Mouse (Mus musculus): Measurements from ENCODE around the gene Klf9. TPM values are rescaled to one million over a fixed set of nuclear protein-coding genes. Genes with fewer than 3 reads are reported as not detected.
"Not testable (repeated sequence)": the region's sequence is repeated elsewhere in the genome, so short reads cannot be mapped to it uniquely, and the experiment has no call there.

Gene Klf9
- polyA plus RNA-seq, 1 experiment from 2014 or later, result 2.2 TPM

DNA sequence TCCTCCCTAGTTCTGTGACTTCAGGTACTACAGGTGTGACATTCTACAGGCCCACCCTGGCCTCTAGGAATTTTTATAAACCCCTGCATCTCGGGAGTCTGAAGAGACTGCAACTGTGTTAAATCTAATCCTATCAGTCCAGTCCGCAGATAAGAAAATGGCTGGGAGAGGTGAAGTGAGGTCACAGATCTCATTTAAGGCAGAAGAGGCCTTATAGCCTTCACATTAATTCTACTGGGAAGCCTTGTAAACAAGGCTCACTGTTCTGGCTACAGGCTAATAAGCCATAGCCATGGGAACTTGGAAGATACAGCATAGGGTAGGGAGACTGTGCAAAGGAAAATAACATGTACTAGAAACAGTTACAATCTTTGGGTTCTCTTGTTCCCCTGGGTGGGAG, 3.7 kb upstream of the Klf9 start:
- no peaks in the 10 kb centered on the region for H3K9me3 ChIP-seq (ENCODE audit: control insufficient read depth, low read length)
- H3K27me3 ChIP-seq (replicated peaks; ENCODE audit: control insufficient read depth, insufficient read depth, low read length), result peaks cover 22% of the 10 kb centered on the region
- peaks cover 44% of the 10 kb centered on the region for H3K4me1 ChIP-seq (replicated peaks; ENCODE audit: control insufficient read depth, insufficient read depth, low read length)
- no peaks in the 10 kb centered on the region for H3K36me3 ChIP-seq (ENCODE audit: control insufficient read depth, insufficient read depth)
- no peak overlapping the region for H3K9ac ChIP-seq (replicated peaks; ENCODE audit: low read depth, low read length)
- H3K27ac ChIP-seq (ENCODE audit: low read length), result no peak overlapping the region
- WGBS, result 70% methylated on average over 2 of the region's 2 CpGs
- H3K4me2 ChIP-seq (ENCODE audit: low read length), result no peak overlapping the region
- ATAC-seq, result no peak
- H3K4me3 ChIP-seq (replicated peaks; ENCODE audit: low read length), result no peak overlapping the region

DNA sequence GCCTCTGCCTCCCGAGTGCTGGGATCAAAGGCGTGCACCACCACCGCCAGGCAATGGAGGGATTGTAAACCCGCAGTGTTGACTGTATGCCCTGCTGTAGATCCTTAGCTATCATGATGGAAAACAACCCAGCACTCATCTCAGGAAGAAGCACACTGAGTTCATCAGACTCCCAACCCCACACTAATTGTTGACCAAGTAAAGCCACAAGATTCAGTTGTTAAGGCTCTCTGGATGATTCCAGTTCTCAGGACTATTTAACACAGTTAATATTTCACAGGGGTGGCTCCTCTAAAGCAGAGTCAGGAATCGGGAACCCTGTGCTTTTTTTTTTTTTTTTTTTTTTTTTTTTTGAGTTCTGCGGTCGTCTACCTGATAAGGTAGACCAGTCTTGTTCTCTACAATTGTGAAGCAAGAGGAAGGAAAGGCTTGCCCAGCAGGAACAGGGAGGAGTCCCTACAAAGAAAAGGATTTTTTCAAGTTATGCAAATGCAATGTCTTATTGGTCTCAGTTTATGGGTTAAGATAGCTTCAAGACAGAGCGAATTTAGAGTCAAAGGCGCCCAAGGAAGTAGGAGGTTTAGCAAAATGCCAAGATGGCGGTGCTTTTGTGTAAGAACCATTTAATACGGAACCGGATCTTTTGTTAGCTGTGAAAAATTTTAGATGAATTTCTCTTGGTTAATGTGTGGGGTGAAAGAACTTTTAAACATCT, 1.1 kb upstream of the Klf9 start:
- H3K27me3 ChIP-seq (replicated peaks; ENCODE audit: control insufficient read depth, insufficient read depth, low read length), result peaks cover 29% of the 10 kb centered on the region

DNA sequence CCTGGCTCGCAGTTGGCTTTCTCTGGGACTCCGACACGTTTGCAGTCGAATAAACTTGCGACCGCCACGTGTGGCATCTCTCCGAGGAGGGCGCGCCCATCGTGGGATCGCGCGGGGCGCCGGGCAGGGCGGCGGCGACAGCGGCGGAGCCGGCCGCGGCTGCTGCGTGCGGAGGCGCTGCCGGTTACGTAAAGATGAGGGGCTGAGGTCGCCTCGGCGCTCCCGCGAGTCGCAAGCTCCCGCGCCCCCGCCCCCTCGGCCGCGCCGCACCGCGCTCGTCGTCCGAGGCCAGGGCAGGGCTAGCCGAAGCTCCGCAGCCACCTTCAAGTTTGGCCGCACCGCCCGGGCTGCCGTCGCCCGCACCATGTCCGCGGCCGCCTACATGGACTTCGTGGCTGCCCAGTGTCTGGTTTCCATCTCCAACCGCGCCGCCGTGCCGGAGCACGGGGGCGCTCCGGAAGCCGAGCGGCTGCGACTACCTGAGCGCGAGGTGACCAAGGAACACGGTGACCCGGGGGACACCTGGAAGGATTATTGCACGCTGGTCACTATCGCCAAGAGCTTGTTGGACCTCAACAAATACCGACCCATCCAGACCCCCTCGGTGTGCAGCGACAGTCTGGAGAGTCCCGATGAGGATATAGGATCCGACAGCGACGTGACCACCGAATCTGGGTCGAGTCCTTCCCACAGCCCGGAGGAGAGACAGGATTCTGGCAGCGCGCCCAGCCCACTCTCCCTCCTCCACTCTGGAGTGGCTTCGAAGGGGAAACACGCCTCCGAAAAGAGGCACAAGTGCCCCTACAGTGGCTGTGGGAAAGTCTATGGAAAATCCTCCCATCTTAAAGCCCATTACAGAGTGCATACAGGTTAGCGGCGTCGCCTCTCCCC, 610 bp downstream of the Klf9 start:
- Histone ChIP-seq H3K27ac (ENCODE audit: low read length) (peak overlapping the region; percentile 2; the same call in 1 of the 2 replicates), H3K9ac (replicated peaks; ENCODE audit: low read depth, low read length) (peak overlapping the region; percentile 58), H3K4me1 (replicated peaks; ENCODE audit: control insufficient read depth, insufficient read depth, low read length) (peaks cover 24% of the 10 kb centered on the region), H3K9me3 (ENCODE audit: control insufficient read depth, low read length) (no peaks in the 10 kb centered on the region), H3K4me3 (replicated peaks; ENCODE audit: low read length) (peak overlapping the region; percentile 61), H3K27me3 (replicated peaks; ENCODE audit: control insufficient read depth, insufficient read depth, low read length) (peaks cover 20% of the 10 kb centered on the region), H3K36me3 (ENCODE audit: control insufficient read depth, insufficient read depth) (no peaks in the 10 kb centered on the region), H3K4me2 (ENCODE audit: low read length) (peak overlapping the region; percentile 99)
- peak; percentile 19 for ATAC-seq
- WGBS, result under 1% methylated on average over 94 of the region's 94 CpGs

More for the DNA sequence above, 1.1 kb upstream of the Klf9 start:
- Histone ChIP-seq H3K36me3 (ENCODE audit: control insufficient read depth, insufficient read depth) (no peaks in the 10 kb centered on the region), H3K4me1 (replicated peaks; ENCODE audit: control insufficient read depth, insufficient read depth, low read length) (peaks cover 36% of the 10 kb centered on the region), H3K27ac (ENCODE audit: low read length) (no peak overlapping the region), H3K9ac (replicated peaks; ENCODE audit: low read depth, low read length) (no peak overlapping the region), H3K4me2 (ENCODE audit: low read length) (peak overlapping the region; percentile 99), H3K4me3 (replicated peaks; ENCODE audit: low read length) (peak overlapping the region; percentile 61), H3K9me3 (ENCODE audit: control insufficient read depth, low read length) (no peaks in the 10 kb centered on the region)
- WGBS, result 45% methylated on average over 12 of the region's 12 CpGs
- ATAC-seq, result no peak

DNA sequence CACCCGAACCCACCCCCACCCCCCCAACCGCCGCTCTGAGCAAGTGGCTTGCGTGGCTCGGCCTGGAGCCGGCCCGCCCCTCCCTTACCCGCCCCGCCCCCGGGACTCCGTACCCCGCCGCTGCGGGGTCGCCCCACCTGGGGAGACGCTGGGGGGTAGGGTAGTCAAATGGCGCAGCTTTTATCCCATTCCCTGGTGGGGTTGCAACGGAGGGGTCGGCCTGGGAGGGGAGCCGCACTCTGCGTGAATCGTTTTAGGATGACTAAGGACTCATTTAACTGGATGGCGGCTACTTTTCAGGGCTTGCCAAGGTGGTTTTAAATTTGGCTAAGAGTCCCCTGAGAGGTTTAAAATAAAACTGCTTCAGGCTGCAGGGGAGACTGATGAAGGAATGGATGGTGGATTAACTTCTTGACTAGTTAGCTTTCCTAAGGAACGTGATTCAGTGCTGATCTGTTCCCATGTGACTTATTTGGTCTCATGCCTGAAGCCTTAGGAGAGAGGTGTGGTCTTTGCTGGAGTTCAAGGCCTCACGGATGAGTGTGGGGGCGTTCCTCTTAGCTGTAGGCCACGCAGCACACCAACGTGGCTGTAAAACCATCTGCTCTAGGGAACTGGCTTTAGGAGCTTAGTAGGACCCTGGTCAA, 1.5 kb downstream of the Klf9 start:
- peak overlapping the region; percentile 99 for H3K4me2 ChIP-seq (ENCODE audit: low read length)
- no peak for ATAC-seq
- peak overlapping the region; percentile 61 for H3K4me3 ChIP-seq (replicated peaks; ENCODE audit: low read length)
- H3K36me3 ChIP-seq (ENCODE audit: control insufficient read depth, insufficient read depth), result no peaks in the 10 kb centered on the region
- H3K27me3 ChIP-seq (replicated peaks; ENCODE audit: control insufficient read depth, insufficient read depth, low read length), result peaks cover 13% of the 10 kb centered on the region
- H3K27ac ChIP-seq (ENCODE audit: low read length), result no peak overlapping the region
- H3K9ac ChIP-seq (replicated peaks; ENCODE audit: low read depth, low read length), result peak overlapping the region; percentile 58
- 3% methylated on average over 28 of the region's 28 CpGs for WGBS
- no peaks in the 10 kb centered on the region for H3K9me3 ChIP-seq (ENCODE audit: control insufficient read depth, low read length)
- H3K4me1 ChIP-seq (replicated peaks; ENCODE audit: control insufficient read depth, insufficient read depth, low read length), result peaks cover 22% of the 10 kb centered on the region

DNA sequence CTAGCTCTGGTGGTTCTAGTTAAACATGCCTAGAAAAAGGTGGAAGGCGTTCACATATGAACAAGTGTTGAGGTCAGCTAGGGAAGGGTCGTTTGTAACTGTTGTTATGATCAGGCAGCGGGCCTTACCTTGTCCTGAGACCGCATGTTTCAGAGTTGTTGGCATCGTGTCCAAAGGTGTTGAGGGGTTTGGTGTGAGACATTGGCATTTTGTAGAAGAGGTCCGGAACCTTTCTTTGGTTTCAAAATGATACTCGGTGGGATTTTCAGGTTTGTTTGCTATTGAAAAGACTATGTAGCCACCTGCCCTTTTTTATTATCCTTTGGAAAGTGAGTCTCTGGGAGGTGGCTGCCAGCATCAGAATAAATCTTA, 2.0 kb downstream of the Klf9 start:
- no peaks in the 10 kb centered on the region for H3K36me3 ChIP-seq (ENCODE audit: control insufficient read depth, insufficient read depth)
- WGBS, result 71% methylated on average over 7 of the region's 7 CpGs
- no peak overlapping the region for H3K9ac ChIP-seq (replicated peaks; ENCODE audit: low read depth, low read length)
- no peak overlapping the region for H3K27ac ChIP-seq (ENCODE audit: low read length)
- H3K9me3 ChIP-seq (ENCODE audit: control insufficient read depth, low read length), result no peaks in the 10 kb centered on the region
- H3K4me3 ChIP-seq (replicated peaks; ENCODE audit: low read length), result no peak overlapping the region
- peaks cover 22% of the 10 kb centered on the region for H3K4me1 ChIP-seq (replicated peaks; ENCODE audit: control insufficient read depth, insufficient read depth, low read length)
- peaks cover 13% of the 10 kb centered on the region for H3K27me3 ChIP-seq (replicated peaks; ENCODE audit: control insufficient read depth, insufficient read depth, low read length)
- no peak overlapping the region for H3K4me2 ChIP-seq (ENCODE audit: low read length)
- no peak for ATAC-seq

DNA sequence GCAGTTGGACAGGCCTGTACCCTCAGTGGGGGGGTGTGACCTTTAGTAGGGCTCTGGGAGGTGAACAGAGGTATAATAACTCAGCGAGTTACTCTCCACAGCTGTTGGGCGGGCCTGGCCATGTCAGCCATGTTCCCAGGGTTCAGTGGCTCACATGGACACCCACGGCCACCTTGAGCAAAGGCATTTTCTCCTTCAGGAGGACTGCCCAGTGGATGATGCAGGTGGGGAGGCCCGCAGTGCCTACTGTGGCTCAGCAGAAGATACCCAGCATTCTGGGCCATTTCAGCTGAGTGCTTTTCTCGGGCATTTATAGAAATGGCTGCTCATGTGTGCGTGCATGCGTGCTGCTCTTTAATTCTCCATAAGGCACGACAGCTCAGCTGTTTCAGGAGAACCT, 2.5 kb downstream of the Klf9 start:
- no peaks in the 10 kb centered on the region for H3K9me3 ChIP-seq (ENCODE audit: control insufficient read depth, low read length)
- H3K4me1 ChIP-seq (replicated peaks; ENCODE audit: control insufficient read depth, insufficient read depth, low read length), result peaks cover 22% of the 10 kb centered on the region
- peaks cover 13% of the 10 kb centered on the region for H3K27me3 ChIP-seq (replicated peaks; ENCODE audit: control insufficient read depth, insufficient read depth, low read length)
- no peak overlapping the region for H3K4me2 ChIP-seq (ENCODE audit: low read length)
- H3K36me3 ChIP-seq (ENCODE audit: control insufficient read depth, insufficient read depth), result no peaks in the 10 kb centered on the region
- ATAC-seq, result no peak
- H3K9ac ChIP-seq (replicated peaks; ENCODE audit: low read depth, low read length), result no peak overlapping the region
- H3K4me3 ChIP-seq (replicated peaks; ENCODE audit: low read length), result no peak overlapping the region
- WGBS, result 82% methylated on average over 8 of the region's 8 CpGs
- H3K27ac ChIP-seq (ENCODE audit: low read length), result no peak overlapping the region

DNA sequence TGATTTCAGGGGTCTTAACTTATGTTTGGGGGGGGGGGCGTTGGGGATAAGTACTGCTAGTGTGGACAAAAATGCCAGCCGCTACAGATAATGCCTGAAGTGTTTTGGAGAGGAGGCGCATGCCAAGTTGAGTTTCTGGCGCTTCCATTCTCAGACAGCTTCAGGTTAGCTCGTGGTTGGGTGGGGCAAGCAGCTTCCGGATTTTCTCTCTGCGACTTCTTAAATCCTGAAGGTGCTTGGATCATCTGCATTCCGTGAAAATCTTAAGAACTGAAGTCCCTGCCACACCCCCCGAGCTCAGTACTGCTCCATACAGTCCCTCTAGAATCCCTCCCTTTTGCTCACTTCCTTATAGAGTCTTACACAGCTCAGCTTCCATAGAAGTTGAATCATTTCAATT, 3.0 kb downstream of the Klf9 start:
- H3K4me2 ChIP-seq (ENCODE audit: low read length), result no peak overlapping the region
- no peak for ATAC-seq
- no peaks in the 10 kb centered on the region for H3K36me3 ChIP-seq (ENCODE audit: control insufficient read depth, insufficient read depth)
- no peak overlapping the region for H3K9ac ChIP-seq (replicated peaks; ENCODE audit: low read depth, low read length)
- no peak overlapping the region for H3K27ac ChIP-seq (ENCODE audit: low read length)
- no peaks in the 10 kb centered on the region for H3K9me3 ChIP-seq (ENCODE audit: control insufficient read depth, low read length)
- H3K4me1 ChIP-seq (replicated peaks; ENCODE audit: control insufficient read depth, insufficient read depth, low read length), result peaks cover 22% of the 10 kb centered on the region
- peaks cover 13% of the 10 kb centered on the region for H3K27me3 ChIP-seq (replicated peaks; ENCODE audit: control insufficient read depth, insufficient read depth, low read length)
- WGBS, result 71% methylated on average over 9 of the region's 9 CpGs
- no peak overlapping the region for H3K4me3 ChIP-seq (replicated peaks; ENCODE audit: low read length)

DNA sequence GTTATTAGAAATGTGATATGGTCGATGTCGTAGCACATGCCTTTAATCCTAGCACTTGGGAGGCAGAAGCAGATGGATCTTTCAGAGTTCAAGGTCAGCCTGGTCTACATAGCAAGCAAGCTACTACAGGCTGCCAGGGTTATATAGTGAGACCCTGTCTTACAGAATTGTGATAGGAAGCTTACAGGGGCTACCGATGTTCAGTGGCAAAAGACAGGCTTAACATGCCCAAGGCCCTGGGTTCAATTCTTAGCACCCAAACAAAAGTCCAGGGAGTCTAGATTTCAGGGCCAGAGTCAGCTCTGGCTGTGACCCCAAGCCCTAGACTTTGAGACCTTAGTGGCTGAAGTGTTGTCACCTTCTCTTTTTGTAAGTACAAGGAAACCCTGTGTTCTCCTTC, 4.1 kb downstream of the Klf9 start:
- Histone ChIP-seq H3K4me1 (replicated peaks; ENCODE audit: control insufficient read depth, insufficient read depth, low read length) (peaks cover 21% of the 10 kb centered on the region), H3K9me3 (ENCODE audit: control insufficient read depth, low read length) (no peaks in the 10 kb centered on the region), H3K27me3 (replicated peaks; ENCODE audit: control insufficient read depth, insufficient read depth, low read length) (peaks cover 10% of the 10 kb centered on the region), H3K9ac (replicated peaks; ENCODE audit: low read depth, low read length) (no peak overlapping the region), H3K4me3 (replicated peaks; ENCODE audit: low read length) (no peak overlapping the region), H3K36me3 (ENCODE audit: control insufficient read depth, insufficient read depth) (no peaks in the 10 kb centered on the region), H3K27ac (ENCODE audit: low read length) (no peak overlapping the region), H3K4me2 (ENCODE audit: low read length) (no peak overlapping the region)
- ATAC-seq, result no peak
- 93% methylated on average over 3 of the region's 3 CpGs for WGBS

DNA sequence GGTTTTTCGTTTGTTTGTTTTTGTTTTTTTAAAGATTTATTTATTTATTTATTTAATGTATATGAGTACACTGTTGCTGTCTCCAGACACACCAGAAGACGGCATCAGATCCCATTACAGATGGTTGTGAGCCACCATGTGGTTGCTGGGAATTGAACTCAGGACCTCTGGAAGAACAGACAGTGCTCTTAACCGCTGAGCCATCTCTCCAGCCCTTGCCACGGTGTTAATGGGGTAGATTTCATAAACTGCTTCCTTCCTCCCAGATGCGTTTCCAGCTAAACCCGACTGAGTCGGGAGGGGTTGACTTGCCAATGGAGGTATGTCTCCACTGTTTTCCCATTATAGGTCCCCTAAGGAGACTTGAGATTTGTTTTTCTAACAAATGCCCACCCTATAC, 4.5 kb downstream of the Klf9 start:
- H3K4me3 ChIP-seq (replicated peaks; ENCODE audit: low read length); H3K4me2 ChIP-seq (ENCODE audit: low read length); H3K36me3 ChIP-seq (ENCODE audit: control insufficient read depth, insufficient read depth); H3K27ac ChIP-seq (ENCODE audit: low read length); H3K9me3 ChIP-seq (ENCODE audit: control insufficient read depth, low read length); ATAC-seq; H3K9ac ChIP-seq (replicated peaks; ENCODE audit: low read depth, low read length): not testable (repeated sequence)
- peaks cover 10% of the 10 kb centered on the region for H3K27me3 ChIP-seq (replicated peaks; ENCODE audit: control insufficient read depth, insufficient read depth, low read length)
- H3K4me1 ChIP-seq (replicated peaks; ENCODE audit: control insufficient read depth, insufficient read depth, low read length), result peaks cover 18% of the 10 kb centered on the region
- WGBS, result 94% methylated on average over 7 of the region's 7 CpGs

Data from forebrain, embryonic 16.5 days (tissue).